Mouse (Mus musculus) myocyte (in vitro differentiated cells): ENCODE measurements around the gene Dnmt3a. TPM values are rescaled to one million over a fixed set of nuclear protein-coding genes. Genes with fewer than 3 reads are reported as not detected.

Experiments used
- H3K27me3 ChIP-seq: one replicate; pipeline ENCODE4 v1.6.1; 2011; ENCODE audit not compliant: control insufficient read depth, insufficient read depth, insufficient read length
- H3K36me3 ChIP-seq: one replicate; pipeline ENCODE4 v1.6.1; 2011; ENCODE audit not compliant: control insufficient read depth, insufficient read depth
- H3K4me2 ChIP-seq: one replicate; pipeline ENCODE4 v1.6.1; 2011; ENCODE audit warnings: low read depth, control low read depth
- H3K4me3 ChIP-seq: one replicate; pipeline ENCODE4 v1.5.1; 2011; ENCODE audit warnings: mild to moderate bottlenecking, control low read depth, moderate library complexity
- H3K79me2 ChIP-seq: one replicate; pipeline ENCODE4 v1.6.1; 2011; ENCODE audit not compliant: control insufficient read depth, insufficient read depth
- H3ac ChIP-seq: one replicate; pipeline ENCODE4 v1.6.1; 2011; ENCODE audit not compliant: control insufficient read depth, insufficient read length
- CEBPB ChIP-seq: IDR thresholded peaks from 2 replicates; pipeline ENCODE4 v1.6.1; 2011; ENCODE audit warnings: mild to moderate bottlenecking, moderate library complexity; ENCODE audit not compliant: poor library complexity, insufficient read depth, severe bottlenecking
- E2F4 ChIP-seq: IDR thresholded peaks from one replicate; pipeline ENCODE4 v1.6.1; 2011; ENCODE audit warnings: mild to moderate bottlenecking, control low read depth, moderate library complexity; ENCODE audit not compliant: insufficient read depth
- MAX ChIP-seq: IDR thresholded peaks from one replicate; pipeline ENCODE4 v1.6.1; 2011; ENCODE audit warnings: low read depth, mild to moderate bottlenecking, control low read depth
- MYOD1 ChIP-seq, 3 experiments: IDR thresholded peaks; one replicate each; pipeline ENCODE4 v1.6.1; 2011; ENCODE audit warnings: control low read depth in 2 of 3, low read depth in 2 of 3, mild to moderate bottlenecking in 2 of 3, moderate library complexity in 1 of 3; ENCODE audit not compliant: insufficient read length in 2 of 3, control insufficient read depth in 1 of 3
- MYOG ChIP-seq, 3 experiments: IDR thresholded peaks; one replicate each; pipeline ENCODE4 v1.6.1; 2011; ENCODE audit warnings: control low read depth in 2 of 3, low read depth in 2 of 3, mild to moderate bottlenecking in 2 of 3; ENCODE audit not compliant: insufficient read length in 2 of 3, control insufficient read depth in 1 of 3, insufficient read depth in 1 of 3
- POLR2A ChIP-seq: IDR thresholded peaks from one replicate; pipeline ENCODE4 v1.6.1; 2011; ENCODE audit warnings: low read depth, mild to moderate bottlenecking, control low read depth, moderate library complexity; ENCODE audit not compliant: insufficient read length
- POLR2AphosphoS2 ChIP-seq: IDR thresholded peaks from one replicate; pipeline ENCODE4 v1.6.1; 2011; ENCODE audit warnings: low read depth, control low read depth; ENCODE audit not compliant: insufficient read length
- REST ChIP-seq: IDR thresholded peaks from one replicate; pipeline ENCODE4 v1.6.1; 2011; ENCODE audit warnings: mild to moderate bottlenecking, control low read depth, moderate library complexity; ENCODE audit not compliant: insufficient read depth, insufficient read length
- SRF ChIP-seq: IDR thresholded peaks from one replicate; pipeline ENCODE4 v1.6.1; 2011; ENCODE audit warnings: low read depth; ENCODE audit not compliant: control insufficient read depth, insufficient read length
- TCF12 ChIP-seq: IDR thresholded peaks from one replicate; pipeline ENCODE4 v1.6.1; 2011; ENCODE audit warnings: mild to moderate bottlenecking, control low read depth; ENCODE audit not compliant: poor library complexity, insufficient read depth, severe bottlenecking
- TCF3 ChIP-seq: IDR thresholded peaks from one replicate; pipeline ENCODE4 v1.6.1; 2011; ENCODE audit warnings: low read depth, control low read depth; ENCODE audit not compliant: insufficient read length
- USF1 ChIP-seq: IDR thresholded peaks from one replicate; pipeline ENCODE4 v1.6.1; 2011; ENCODE audit warnings: low read depth, mild to moderate bottlenecking, control low read depth, moderate library complexity
- polyA plus RNA-seq: library from polyadenylated mRNA; unstranded; fragments of >200 nt; fragmentation: generic; extraction: Trizol; gene quantifications from one replicate; pipeline ENCODE4 v1.2.1, GENCODE M21; 2012; ENCODE audit warnings: missing spikeins

The Dnmt3a gene
- polyA plus RNA-seq, 1 experiment = 4.6 TPM

DNA sequence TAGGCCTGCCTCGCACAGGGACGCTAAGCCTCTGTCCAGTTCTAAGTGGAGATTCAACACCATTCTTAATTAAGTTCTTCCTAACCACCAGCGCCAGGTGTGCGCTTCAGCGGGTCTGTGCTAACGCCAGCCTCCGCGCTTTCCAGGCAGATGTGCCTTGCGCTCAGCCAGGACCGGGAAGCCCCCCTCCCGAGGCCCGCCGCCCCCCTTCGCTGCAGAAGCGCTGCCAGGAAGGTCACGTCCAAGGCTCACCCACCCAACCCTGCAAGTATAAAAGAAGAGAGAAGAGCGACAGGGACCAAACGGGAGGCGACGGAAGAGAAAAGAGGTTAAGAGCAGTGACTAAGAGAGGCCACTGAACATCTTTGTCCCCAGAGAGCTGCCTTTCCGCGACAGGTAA is 148.8 kb downstream of the Dnmt3a start, which contains the start of gene Pomc:
TSS of gene Pomc (plus strand) at position 301 of the 400 bp plus-strand sequence.
- Histone ChIP-seq H3K27me3 (no peaks in the 10 kb centered on the region), H3K4me2 (no peak within 1 kb of the TSS), H3ac (no peak within 1 kb of the TSS), H3K4me3 (no peak within 1 kb of the TSS), H3K79me2 (no peaks in the 10 kb centered on the region), H3K36me3 (no peaks in the 10 kb centered on the region)
- TF ChIP-seq E2F4 (no peak), USF1 (no peak), TCF12 (no peak), MYOD1 (IDR thresholded peaks at IDR 0.05; ENCODE audit: control insufficient read depth in 1 of 3, insufficient read length in 2 of 3, low read depth in 2 of 3) (no peak), MAX (no peak), POLR2A (no peak), POLR2AphosphoS2 (no peak), REST (no peak), SRF (no peak), TCF3 (no peak), MYOG (IDR thresholded peaks at IDR 0.05; ENCODE audit: control insufficient read depth in 1 of 3, insufficient read depth in 1 of 3, insufficient read length in 2 of 3, low read depth in 2 of 3) (no peak), CEBPB (no peak)

DNA sequence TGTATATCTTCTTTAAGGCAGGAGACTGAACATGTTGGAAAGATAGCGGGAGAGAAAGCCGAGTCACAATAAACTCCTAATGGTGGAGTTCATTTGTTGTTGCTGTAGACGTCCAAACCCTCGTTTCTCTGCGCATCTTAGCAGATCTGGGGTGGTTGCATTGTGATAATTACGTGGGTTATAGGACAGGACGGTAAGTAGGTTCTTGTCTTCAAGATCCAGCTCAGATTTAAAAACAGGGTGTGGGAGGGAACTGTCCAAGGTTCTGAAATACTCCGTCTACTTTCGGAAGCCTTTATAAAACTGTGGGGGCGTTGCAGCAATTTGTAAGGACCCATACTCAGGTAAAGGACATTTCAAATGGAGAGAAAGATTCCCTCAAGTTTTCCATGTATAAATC is 149.6 kb downstream of the Dnmt3a start:
- no peaks in the 10 kb centered on the region for H3K36me3 ChIP-seq
- no peak overlapping the region for H3K4me3 ChIP-seq
- no peak overlapping the region for H3K4me2 ChIP-seq
- no peak overlapping the region for H3ac ChIP-seq
- TF ChIP-seq REST (peak; percentile 22), SRF (no peak)
- no peaks in the 10 kb centered on the region for H3K79me2 ChIP-seq
- H3K27me3 ChIP-seq = no peaks in the 10 kb centered on the region

DNA sequence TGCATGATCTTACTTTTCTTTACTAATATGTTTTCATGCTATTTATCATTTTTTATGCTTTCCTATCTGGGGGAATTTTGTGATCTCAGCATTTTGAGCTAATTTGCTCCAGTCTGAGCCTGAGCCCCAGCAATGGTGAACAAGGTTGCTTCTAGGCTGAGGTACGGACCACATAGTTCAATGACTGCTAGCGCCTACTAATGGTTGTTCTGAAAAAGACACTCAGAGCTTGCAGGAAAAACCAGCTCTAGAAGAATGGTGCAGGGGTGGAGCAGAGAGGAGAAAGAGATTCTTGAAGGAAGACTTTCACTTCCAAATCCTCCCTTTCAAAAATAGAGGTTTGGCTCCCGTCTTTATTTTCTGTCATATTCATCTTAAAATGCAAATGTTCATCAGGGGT is 150.5 kb downstream of the Dnmt3a start:
- no peaks in the 10 kb centered on the region for H3K27me3 ChIP-seq
- no peaks in the 10 kb centered on the region for H3K36me3 ChIP-seq
- H3K4me3 ChIP-seq = no peak overlapping the region
- TF ChIP-seq E2F4 (no peak), MYOG (IDR thresholded peaks at IDR 0.05; ENCODE audit: control insufficient read depth in 1 of 3, insufficient read depth in 1 of 3, insufficient read length in 2 of 3, low read depth in 2 of 3) (no peak), POLR2AphosphoS2 (no peak), USF1 (no peak), MAX (no peak), REST (no peak), CEBPB (no peak), MYOD1 (IDR thresholded peaks at IDR 0.05; ENCODE audit: control insufficient read depth in 1 of 3, insufficient read length in 2 of 3, low read depth in 2 of 3) (no peak), TCF3 (no peak), SRF (no peak), POLR2A (no peak), TCF12 (no peak)
- no peak overlapping the region for H3ac ChIP-seq
- H3K79me2 ChIP-seq = no peaks in the 10 kb centered on the region
- no peak overlapping the region for H3K4me2 ChIP-seq

DNA sequence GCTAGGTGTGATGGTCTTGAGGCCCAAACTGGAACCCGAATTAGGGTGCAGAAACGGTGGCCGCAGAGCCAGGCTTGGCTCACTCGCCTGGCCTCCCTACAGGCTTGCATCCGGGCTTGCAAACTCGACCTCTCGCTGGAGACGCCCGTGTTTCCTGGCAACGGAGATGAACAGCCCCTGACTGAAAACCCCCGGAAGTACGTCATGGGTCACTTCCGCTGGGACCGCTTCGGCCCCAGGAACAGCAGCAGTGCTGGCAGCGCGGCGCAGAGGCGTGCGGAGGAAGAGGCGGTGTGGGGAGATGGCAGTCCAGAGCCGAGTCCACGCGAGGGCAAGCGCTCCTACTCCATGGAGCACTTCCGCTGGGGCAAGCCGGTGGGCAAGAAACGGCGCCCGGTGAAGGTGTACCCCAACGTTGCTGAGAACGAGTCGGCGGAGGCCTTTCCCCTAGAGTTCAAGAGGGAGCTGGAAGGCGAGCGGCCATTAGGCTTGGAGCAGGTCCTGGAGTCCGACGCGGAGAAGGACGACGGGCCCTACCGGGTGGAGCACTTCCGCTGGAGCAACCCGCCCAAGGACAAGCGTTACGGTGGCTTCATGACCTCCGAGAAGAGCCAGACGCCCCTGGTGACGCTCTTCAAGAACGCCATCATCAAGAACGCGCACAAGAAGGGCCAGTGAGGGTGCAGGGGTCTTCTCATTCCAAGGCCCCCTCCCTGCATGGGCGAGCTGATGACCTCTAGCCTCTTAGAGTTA is 154.2 kb downstream of the Dnmt3a start:
- H3K27me3 ChIP-seq = no peaks in the 10 kb centered on the region
- no peaks in the 10 kb centered on the region for H3K79me2 ChIP-seq
- no peaks in the 10 kb centered on the region for H3K36me3 ChIP-seq
- TF ChIP-seq MYOG (IDR thresholded peaks at IDR 0.05; ENCODE audit: control insufficient read depth in 1 of 3, insufficient read depth in 1 of 3, insufficient read length in 2 of 3, low read depth in 2 of 3) = no peak
- H3K4me2 ChIP-seq = no peak overlapping the region
- no peak overlapping the region for H3K4me3 ChIP-seq
- H3ac ChIP-seq = no peak overlapping the region

DNA sequence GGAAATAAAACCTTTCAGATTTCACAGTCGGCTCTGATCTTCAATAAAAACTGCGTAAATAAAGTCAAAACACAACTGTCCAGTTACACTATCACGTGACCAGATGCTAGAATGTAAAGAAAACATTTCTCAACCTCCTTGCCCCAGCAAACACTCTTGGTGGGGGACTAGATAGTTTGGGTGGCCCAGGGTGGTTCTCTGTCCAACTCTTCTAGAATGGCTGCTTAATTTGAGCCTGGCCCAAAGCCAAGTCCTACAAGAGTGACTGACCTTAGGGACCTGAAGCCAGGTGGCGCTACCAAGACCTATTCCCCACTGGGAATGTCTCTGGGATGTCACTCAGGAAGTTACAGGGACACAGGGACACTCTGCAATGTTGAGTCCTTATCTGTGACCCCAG is 154.7 kb downstream of the Dnmt3a start:
- TF ChIP-seq POLR2A (no peak), TCF3 (no peak), MYOD1 (IDR thresholded peaks at IDR 0.05; ENCODE audit: control insufficient read depth in 1 of 3, insufficient read length in 2 of 3, low read depth in 2 of 3) (no peak), TCF12 (no peak), E2F4 (no peak), REST (no peak), POLR2AphosphoS2 (no peak), USF1 (no peak), MYOG (IDR thresholded peaks at IDR 0.05; ENCODE audit: control insufficient read depth in 1 of 3, insufficient read depth in 1 of 3, insufficient read length in 2 of 3, low read depth in 2 of 3) (no peak)
- Histone ChIP-seq H3K79me2 (no peaks in the 10 kb centered on the region), H3ac (no peak overlapping the region), H3K4me2 (no peak overlapping the region), H3K4me3 (no peak overlapping the region), H3K36me3 (no peaks in the 10 kb centered on the region), H3K27me3 (no peaks in the 10 kb centered on the region)

Other genes with a start within 250 kb of the Dnmt3a start
- 5.5 TPM for gene Dtnb, start 233.6 kb upstream of the Dnmt3a start, polyA plus RNA-seq
- not detected for gene Pomc, start 148.9 kb downstream of the Dnmt3a start, polyA plus RNA-seq
- gene Efr3b, start 232.9 kb downstream of the Dnmt3a start, polyA plus RNA-seq = 0.02 TPM